Mouse (Mus musculus) myocyte (in vitro differentiated cells): ENCODE measurements at regions not wholly inside any gene's neighbourhood (a gene's known extent, or its start where the extent isn't known, plus 50 kb on each side); places are given as distances from the start of the nearest gene placed in this dataset.

Experiments used
- H3K27me3 ChIP-seq: one replicate; pipeline ENCODE4 v1.6.1; 2011; ENCODE audit not compliant: control insufficient read depth, insufficient read depth, insufficient read length
- H3K36me3 ChIP-seq: one replicate; pipeline ENCODE4 v1.6.1; 2011; ENCODE audit not compliant: control insufficient read depth, insufficient read depth
- H3K4me2 ChIP-seq: one replicate; pipeline ENCODE4 v1.6.1; 2011; ENCODE audit warnings: low read depth, control low read depth
- H3K4me3 ChIP-seq: one replicate; pipeline ENCODE4 v1.5.1; 2011; ENCODE audit warnings: mild to moderate bottlenecking, control low read depth, moderate library complexity
- H3K79me2 ChIP-seq: one replicate; pipeline ENCODE4 v1.6.1; 2011; ENCODE audit not compliant: control insufficient read depth, insufficient read depth
- H3ac ChIP-seq: one replicate; pipeline ENCODE4 v1.6.1; 2011; ENCODE audit not compliant: control insufficient read depth, insufficient read length
- CEBPB ChIP-seq: IDR thresholded peaks from 2 replicates; pipeline ENCODE4 v1.6.1; 2011; ENCODE audit warnings: mild to moderate bottlenecking, moderate library complexity; ENCODE audit not compliant: poor library complexity, insufficient read depth, severe bottlenecking
- E2F4 ChIP-seq: IDR thresholded peaks from one replicate; pipeline ENCODE4 v1.6.1; 2011; ENCODE audit warnings: mild to moderate bottlenecking, control low read depth, moderate library complexity; ENCODE audit not compliant: insufficient read depth
- MAX ChIP-seq: IDR thresholded peaks from one replicate; pipeline ENCODE4 v1.6.1; 2011; ENCODE audit warnings: low read depth, mild to moderate bottlenecking, control low read depth
- MYOD1 ChIP-seq, 3 experiments: IDR thresholded peaks; one replicate each; pipeline ENCODE4 v1.6.1; 2011; ENCODE audit warnings: control low read depth in 2 of 3, low read depth in 2 of 3, mild to moderate bottlenecking in 2 of 3, moderate library complexity in 1 of 3; ENCODE audit not compliant: insufficient read length in 2 of 3, control insufficient read depth in 1 of 3
- MYOG ChIP-seq, 3 experiments: IDR thresholded peaks; one replicate each; pipeline ENCODE4 v1.6.1; 2011; ENCODE audit warnings: control low read depth in 2 of 3, low read depth in 2 of 3, mild to moderate bottlenecking in 2 of 3; ENCODE audit not compliant: insufficient read length in 2 of 3, control insufficient read depth in 1 of 3, insufficient read depth in 1 of 3
- POLR2A ChIP-seq: IDR thresholded peaks from one replicate; pipeline ENCODE4 v1.6.1; 2011; ENCODE audit warnings: low read depth, mild to moderate bottlenecking, control low read depth, moderate library complexity; ENCODE audit not compliant: insufficient read length
- POLR2AphosphoS2 ChIP-seq: IDR thresholded peaks from one replicate; pipeline ENCODE4 v1.6.1; 2011; ENCODE audit warnings: low read depth, control low read depth; ENCODE audit not compliant: insufficient read length
- REST ChIP-seq: IDR thresholded peaks from one replicate; pipeline ENCODE4 v1.6.1; 2011; ENCODE audit warnings: mild to moderate bottlenecking, control low read depth, moderate library complexity; ENCODE audit not compliant: insufficient read depth, insufficient read length
- SRF ChIP-seq: IDR thresholded peaks from one replicate; pipeline ENCODE4 v1.6.1; 2011; ENCODE audit warnings: low read depth; ENCODE audit not compliant: control insufficient read depth, insufficient read length
- TCF12 ChIP-seq: IDR thresholded peaks from one replicate; pipeline ENCODE4 v1.6.1; 2011; ENCODE audit warnings: mild to moderate bottlenecking, control low read depth; ENCODE audit not compliant: poor library complexity, insufficient read depth, severe bottlenecking
- TCF3 ChIP-seq: IDR thresholded peaks from one replicate; pipeline ENCODE4 v1.6.1; 2011; ENCODE audit warnings: low read depth, control low read depth; ENCODE audit not compliant: insufficient read length
- USF1 ChIP-seq: IDR thresholded peaks from one replicate; pipeline ENCODE4 v1.6.1; 2011; ENCODE audit warnings: low read depth, mild to moderate bottlenecking, control low read depth, moderate library complexity

- H3K27me3 ChIP-seq, result no peaks in the 10 kb centered on the region
- TF ChIP-seq E2F4 (no peak), MAX (no peak), MYOD1 (IDR thresholded peaks at IDR 0.05; ENCODE audit: control insufficient read depth in 1 of 3, insufficient read length in 2 of 3, low read depth in 2 of 3) (no peak), TCF12 (no peak), REST (no peak), CEBPB (no peak), POLR2A (no peak), POLR2AphosphoS2 (no peak), MYOG (IDR thresholded peaks at IDR 0.05; ENCODE audit: control insufficient read depth in 1 of 3, insufficient read depth in 1 of 3, insufficient read length in 2 of 3, low read depth in 2 of 3) (no peak), SRF (no peak), TCF3 (no peak), USF1 (no peak)
- H3ac ChIP-seq, result no peak overlapping the region
- H3K36me3 ChIP-seq, result no peaks in the 10 kb centered on the region
- H3K4me3 ChIP-seq, result no peak overlapping the region
- H3K79me2 ChIP-seq, result no peaks in the 10 kb centered on the region
- no peak overlapping the region for H3K4me2 ChIP-seq
Observed at GRCm38 (mm10) chr4:47645093-47645492, 170.6 kb downstream of the Sec61b start.

- Histone ChIP-seq H3K4me3 (no peak overlapping the region), H3ac (no peak overlapping the region), H3K4me2 (no peak overlapping the region), H3K79me2 (no peaks in the 10 kb centered on the region), H3K27me3 (no peaks in the 10 kb centered on the region), H3K36me3 (no peaks in the 10 kb centered on the region)
- TF ChIP-seq SRF, result no peak
Observed at GRCm38 (mm10) chr4:47648701-47649100, 174.2 kb downstream of the Sec61b start.

GRCm38 (mm10) chr4:47649951-47650350 is 175.5 kb downstream of the Sec61b start:
- H3K27me3 ChIP-seq, result no peaks in the 10 kb centered on the region
- TF ChIP-seq TCF12 (no peak), MYOD1 (IDR thresholded peaks at IDR 0.05; ENCODE audit: control insufficient read depth in 1 of 3, insufficient read length in 2 of 3, low read depth in 2 of 3) (no peak), SRF (no peak), CEBPB (no peak), POLR2AphosphoS2 (no peak), TCF3 (no peak)
- no peak overlapping the region for H3K4me3 ChIP-seq
- no peaks in the 10 kb centered on the region for H3K36me3 ChIP-seq
- no peak overlapping the region for H3K4me2 ChIP-seq
- no peak overlapping the region for H3ac ChIP-seq
- no peaks in the 10 kb centered on the region for H3K79me2 ChIP-seq

- TF ChIP-seq MYOD1 (IDR thresholded peaks at IDR 0.05; ENCODE audit: control insufficient read depth in 1 of 3, insufficient read length in 2 of 3, low read depth in 2 of 3) (no peak), MAX (no peak), TCF3 (no peak), SRF (no peak), POLR2AphosphoS2 (no peak)
- Histone ChIP-seq H3K4me3 (no peak overlapping the region), H3K4me2 (peak overlapping the region; percentile 14), H3ac (no peak overlapping the region), H3K27me3 (no peaks in the 10 kb centered on the region), H3K79me2 (no peaks in the 10 kb centered on the region), H3K36me3 (no peaks in the 10 kb centered on the region)
Observed at GRCm38 (mm10) chr4:47651521-47651920, 177.1 kb downstream of the Sec61b start.

- no peaks in the 10 kb centered on the region for H3K79me2 ChIP-seq
- H3K27me3 ChIP-seq, result no peaks in the 10 kb centered on the region
- H3ac ChIP-seq, result no peak overlapping the region
- no peaks in the 10 kb centered on the region for H3K36me3 ChIP-seq
- H3K4me2 ChIP-seq, result no peak overlapping the region
- TF ChIP-seq E2F4, result no peak
- no peak overlapping the region for H3K4me3 ChIP-seq
Observed at GRCm38 (mm10) chr4:47653143-47653542, 178.7 kb downstream of the Sec61b start.

GRCm38 (mm10) chr4:47669519-47669918 is 195.1 kb downstream of the Sec61b start:
- H3ac ChIP-seq, result no peak overlapping the region
- H3K79me2 ChIP-seq, result no peaks in the 10 kb centered on the region
- H3K36me3 ChIP-seq, result no peaks in the 10 kb centered on the region
- H3K4me2 ChIP-seq, result no peak overlapping the region
- no peak overlapping the region for H3K4me3 ChIP-seq
- H3K27me3 ChIP-seq, result no peaks in the 10 kb centered on the region
- peak in 1 of 3 experiments; percentile 60 for TF ChIP-seq MYOG (IDR thresholded peaks at IDR 0.05; ENCODE audit: control insufficient read depth in 1 of 3, insufficient read depth in 1 of 3, insufficient read length in 2 of 3, low read depth in 2 of 3)
- TF ChIP-seq SRF, result no peak
- no peak for TF ChIP-seq MAX
- no peak for TF ChIP-seq USF1
- TF ChIP-seq TCF12, result no peak
- TF ChIP-seq CEBPB, result no peak
- no peak for TF ChIP-seq E2F4
- TF ChIP-seq POLR2AphosphoS2, result no peak
- TF ChIP-seq TCF3, result no peak
- peak in 1 of 3 experiments; percentile 61 for TF ChIP-seq MYOD1 (IDR thresholded peaks at IDR 0.05; ENCODE audit: control insufficient read depth in 1 of 3, insufficient read length in 2 of 3, low read depth in 2 of 3)
- TF ChIP-seq POLR2A, result no peak
- no peak for TF ChIP-seq REST
